Mouse (Mus musculus) midbrain, embryonic 10.5 days (tissue): ENCODE data around the gene Snap25. TPM values are rescaled to one million over a fixed set of nuclear protein-coding genes. Genes with fewer than 3 reads are reported as not detected.

Experiments used
- DNase-seq: peaks from one replicate; pipeline ENCODE4 v3.0.0-alpha.2; 2017; ENCODE audit warnings: low spot score
- H3K27ac ChIP-seq: fragments of 300-500 bp; sonication (generic); replicated peaks from 2 replicates; pipeline ENCODE4 v1.5.1; 2016; ENCODE audit warnings: mild to moderate bottlenecking
- H3K27me3 ChIP-seq: fragments of 300-500 bp; sonication (generic); 2 replicates; pipeline ENCODE4 v1.6.1; 2016; ENCODE audit warnings: low read depth, mild to moderate bottlenecking; ENCODE audit not compliant: poor library complexity, severe bottlenecking
- H3K36me3 ChIP-seq: fragments of 300-500 bp; sonication (generic); 2 replicates; pipeline ENCODE4 v1.6.1; 2016; ENCODE audit warnings: mild to moderate bottlenecking, moderate library complexity
- H3K4me1 ChIP-seq: fragments of 300-500 bp; sonication (generic); 2 replicates; pipeline ENCODE4 v1.6.1; 2016
- H3K4me3 ChIP-seq: fragments of 300-500 bp; sonication (generic); 2 replicates; pipeline ENCODE4 v1.5.1; 2016; ENCODE audit warnings: mild to moderate bottlenecking, moderate library complexity
- H3K9me3 ChIP-seq: fragments of 300-500 bp; sonication (generic); replicated peaks from 2 replicates; pipeline ENCODE4 v1.6.1; 2016; ENCODE audit warnings: mild to moderate bottlenecking
- WGBS: fragments of 180-500 bp; shearing (Covaris S2); methylation state at CpG from one replicate; pipeline ENCODE4 v1.1.7; 2016; 5-methylcytosine and 5-hydroxymethylcytosine counted together
- polyA plus RNA-seq: library from polyadenylated mRNA; unstranded; fragments of >200 nt; fragmentation: Nextera tagmentation; extraction: Ambion mirVana; gene quantifications from 2 replicates; pipeline ENCODE4 v1.2.1, GENCODE M21; 2016

Gene Snap25
- polyA plus RNA-seq: 12.5 and 21.3 TPM in 2 replicates

- Histone ChIP-seq H3K36me3 (no peaks in the 10 kb centered on the region), H3K27me3 (no peaks in the 10 kb centered on the region), H3K4me1 (peaks cover 26% of the 10 kb centered on the region), H3K27ac (peak within 1 kb of the TSS; percentile 76), H3K4me3 (peak within 1 kb of the TSS; percentile 71), H3K9me3 (no peaks in the 10 kb centered on the region)
- WGBS: under 1% methylated on average over 20 of the region's 20 CpGs
- DNase-seq: peak; percentile 84
Observed at GRCm38 (mm10) chr2:136713299-136713758, at the start of gene Snap25. TSS of gene Snap25 (plus strand) at chr2:136713453.

- no peaks in the 10 kb centered on the region for H3K36me3 ChIP-seq
- no peaks in the 10 kb centered on the region for H3K4me1 ChIP-seq
- no peak overlapping the region for H3K27ac ChIP-seq
- H3K4me3 ChIP-seq: no peak overlapping the region
- no peak for DNase-seq
- no peaks in the 10 kb centered on the region for H3K27me3 ChIP-seq
- WGBS: 89% methylated on average over 1 of the region's 1 CpGs
- H3K9me3 ChIP-seq: no peaks in the 10 kb centered on the region
Observed at GRCm38 (mm10) chr2:136666951-136667350, 46.3 kb upstream of the Snap25 start.

GRCm38 (mm10) chr2:136669183-136669582, 44.1 kb upstream of the Snap25 start:
- Histone ChIP-seq H3K4me1 (no peaks in the 10 kb centered on the region), H3K27me3 (no peaks in the 10 kb centered on the region), H3K27ac (no peak overlapping the region), H3K9me3 (no peaks in the 10 kb centered on the region), H3K4me3 (no peak overlapping the region), H3K36me3 (no peaks in the 10 kb centered on the region)
- 94% methylated on average over 3 of the region's 3 CpGs for WGBS
- DNase-seq: no peak

- no peak overlapping the region for H3K4me3 ChIP-seq
- no peaks in the 10 kb centered on the region for H3K36me3 ChIP-seq
- 85% methylated on average over 3 of the region's 3 CpGs for WGBS
- no peak overlapping the region for H3K27ac ChIP-seq
- no peaks in the 10 kb centered on the region for H3K9me3 ChIP-seq
- no peaks in the 10 kb centered on the region for H3K27me3 ChIP-seq
- H3K4me1 ChIP-seq: no peaks in the 10 kb centered on the region
- no peak for DNase-seq
Observed at GRCm38 (mm10) chr2:136669665-136670064, 43.6 kb upstream of the Snap25 start.

- H3K9me3 ChIP-seq: no peaks in the 10 kb centered on the region
- 54% methylated on average over 9 of the region's 9 CpGs for WGBS
- no peaks in the 10 kb centered on the region for H3K36me3 ChIP-seq
- H3K4me1 ChIP-seq: no peaks in the 10 kb centered on the region
- no peaks in the 10 kb centered on the region for H3K27me3 ChIP-seq
- peak; percentile 23 for DNase-seq
- no peak overlapping the region for H3K4me3 ChIP-seq
- H3K27ac ChIP-seq: no peak overlapping the region
Observed at GRCm38 (mm10) chr2:136670539-136671271, 42.5 kb upstream of the Snap25 start.

- DNase-seq: no peak
- Histone ChIP-seq H3K36me3 (no peaks in the 10 kb centered on the region), H3K4me3 (no peak overlapping the region), H3K27me3 (no peaks in the 10 kb centered on the region), H3K4me1 (peaks cover 25% of the 10 kb centered on the region), H3K9me3 (no peaks in the 10 kb centered on the region), H3K27ac (no peak overlapping the region)
- 82% methylated on average over 4 of the region's 4 CpGs for WGBS
Observed at GRCm38 (mm10) chr2:136674077-136674757, 39.0 kb upstream of the Snap25 start.

- no peak overlapping the region for H3K27ac ChIP-seq
- H3K36me3 ChIP-seq: no peaks in the 10 kb centered on the region
- H3K4me3 ChIP-seq: no peak overlapping the region
- WGBS: 89% methylated on average over 2 of the region's 2 CpGs
- H3K9me3 ChIP-seq: no peaks in the 10 kb centered on the region
- no peaks in the 10 kb centered on the region for H3K27me3 ChIP-seq
- no peak for DNase-seq
- peaks cover 38% of the 10 kb centered on the region for H3K4me1 ChIP-seq
Observed at GRCm38 (mm10) chr2:136676196-136676595, 37.1 kb upstream of the Snap25 start.

GRCm38 (mm10) chr2:136676918-136677445, 36.3 kb upstream of the Snap25 start:
- H3K9me3 ChIP-seq: no peaks in the 10 kb centered on the region
- H3K27me3 ChIP-seq: no peaks in the 10 kb centered on the region
- no peak overlapping the region for H3K4me3 ChIP-seq
- no peaks in the 10 kb centered on the region for H3K36me3 ChIP-seq
- no peak for DNase-seq
- no peak overlapping the region for H3K27ac ChIP-seq
- H3K4me1 ChIP-seq: peaks cover 38% of the 10 kb centered on the region
- 85% methylated on average over 8 of the region's 8 CpGs for WGBS

GRCm38 (mm10) chr2:136678321-136679161, 34.7 kb upstream of the Snap25 start:
- Histone ChIP-seq H3K27me3 (no peaks in the 10 kb centered on the region), H3K27ac (peak overlapping the region; percentile 93), H3K4me3 (peak overlapping the region; percentile 69), H3K4me1 (peaks cover 38% of the 10 kb centered on the region), H3K9me3 (no peaks in the 10 kb centered on the region), H3K36me3 (no peaks in the 10 kb centered on the region)
- DNase-seq: peak; percentile 70
- 3% methylated on average over 44 of the region's 44 CpGs for whole genome bisulfite sequencing

GRCm38 (mm10) chr2:136679280-136680221, 33.7 kb upstream of the Snap25 start:
- Histone ChIP-seq H3K27ac (peak overlapping the region; percentile 93), H3K4me1 (peaks cover 38% of the 10 kb centered on the region), H3K27me3 (no peaks in the 10 kb centered on the region), H3K36me3 (no peaks in the 10 kb centered on the region), H3K9me3 (no peaks in the 10 kb centered on the region), H3K4me3 (peak overlapping the region; percentile 69)
- WGBS: 3% methylated on average over 24 of the region's 24 CpGs
- peak; percentile 85 for DNase-seq

GRCm38 (mm10) chr2:136682146-136682860, 30.9 kb upstream of the Snap25 start:
- Histone ChIP-seq H3K36me3 (no peaks in the 10 kb centered on the region), H3K27me3 (no peaks in the 10 kb centered on the region), H3K4me3 (no peak overlapping the region), H3K4me1 (peaks cover 32% of the 10 kb centered on the region), H3K27ac (0 out of 2 replicates have a peak overlapping the region, but pooled peaks have one; percentile 13), H3K9me3 (no peaks in the 10 kb centered on the region)
- 84% methylated on average over 11 of the region's 11 CpGs for WGBS
- DNase-seq: no peak
